Mouse (Mus musculus) hindbrain, embryonic 13.5 days (tissue): ENCODE measurements at regions not wholly inside any gene's neighbourhood (a gene's known extent, or its start where the extent isn't known, plus 50 kb on each side); places are given as distances from the start of the nearest gene placed in this dataset.

Experiments
- ATAC-seq: fragments of 200-750 bp; cut with Nextera tagmentation; 2 replicates; pipeline ENCODE4 v1.8.0; 2017; ENCODE audit warnings: moderate TSS enrichment; ENCODE audit not compliant: low FRiP score
- H3K27ac ChIP-seq: fragments of 300-500 bp; sonication (generic); 2 replicates; pipeline ENCODE4 v1.5.1; 2015; ENCODE audit warnings: inconsistent platforms, mild to moderate bottlenecking, moderate library complexity
- H3K27me3 ChIP-seq: fragments of 300-500 bp; sonication (generic); 2 replicates; pipeline ENCODE4 v1.6.1; 2015; ENCODE audit warnings: mild to moderate bottlenecking, inconsistent platforms
- H3K36me3 ChIP-seq: fragments of 300-500 bp; sonication (generic); 2 replicates; pipeline ENCODE4 v1.6.1; 2015; ENCODE audit warnings: mild to moderate bottlenecking, inconsistent platforms
- H3K4me1 ChIP-seq: fragments of 300-500 bp; sonication (generic); replicated peaks from 2 replicates; pipeline ENCODE4 v1.6.1; 2015; ENCODE audit warnings: inconsistent platforms
- H3K4me2 ChIP-seq: fragments of 300-500 bp; sonication (generic); 2 replicates; pipeline ENCODE4 v1.6.1; 2015; ENCODE audit warnings: inconsistent platforms, mild to moderate bottlenecking, moderate library complexity
- H3K4me3 ChIP-seq: fragments of 300-500 bp; sonication (generic); 2 replicates; pipeline ENCODE4 v1.5.1; 2015; ENCODE audit warnings: mild to moderate bottlenecking, inconsistent platforms
- H3K9ac ChIP-seq: fragments of 300-500 bp; sonication (generic); 2 replicates; pipeline ENCODE4 v1.6.1; 2015; ENCODE audit warnings: mild to moderate bottlenecking, inconsistent platforms
- H3K9me3 ChIP-seq: fragments of 300-500 bp; sonication (generic); 2 replicates; pipeline ENCODE4 v1.6.1; 2016; ENCODE audit warnings: inconsistent platforms
- WGBS: fragments of 180-500 bp; shearing (Covaris S2); methylation state at CpG from one replicate; pipeline ENCODE4 v1.1.7; 2015; 5-methylcytosine and 5-hydroxymethylcytosine counted together

- 80% methylated on average over 4 of the region's 4 CpGs for WGBS
Measured at GRCm38 (mm10) chr14:58605529-58605928, 535.2 kb downstream of the Fgf9 start.

GRCm38 (mm10) chr14:58598867-58599266 is 528.5 kb downstream of the Fgf9 start:
- Histone ChIP-seq H3K36me3 (no peaks in the 10 kb centered on the region), H3K9ac (no peak overlapping the region), H3K4me3 (no peak overlapping the region), H3K9me3 (no peaks in the 10 kb centered on the region), H3K4me1 (no peaks in the 10 kb centered on the region), H3K27me3 (no peaks in the 10 kb centered on the region), H3K4me2 (no peak overlapping the region), H3K27ac (no peak overlapping the region)
- ATAC-seq = no peak
- 88% methylated on average over 3 of the region's 3 CpGs for WGBS

More at GRCm38 (mm10) chr14:58605529-58605928, 535.2 kb downstream of the Fgf9 start:
- H3K27ac ChIP-seq = no peak overlapping the region
- ATAC-seq = no peak
- H3K27me3 ChIP-seq = no peaks in the 10 kb centered on the region
- no peaks in the 10 kb centered on the region for H3K9me3 ChIP-seq
- no peaks in the 10 kb centered on the region for H3K36me3 ChIP-seq
- H3K9ac ChIP-seq = no peak overlapping the region
- no peak overlapping the region for H3K4me3 ChIP-seq
- H3K4me2 ChIP-seq = no peak overlapping the region
- no peaks in the 10 kb centered on the region for H3K4me1 ChIP-seq

GRCm38 (mm10) chr14:58597810-58598209 is 527.5 kb downstream of the Fgf9 start:
- H3K4me1 ChIP-seq = no peaks in the 10 kb centered on the region
- H3K4me3 ChIP-seq = no peak overlapping the region
- WGBS = 15% methylated on average over 2 of the region's 2 CpGs
- no peaks in the 10 kb centered on the region for H3K36me3 ChIP-seq
- no peaks in the 10 kb centered on the region for H3K9me3 ChIP-seq
- H3K27me3 ChIP-seq = no peaks in the 10 kb centered on the region
- H3K27ac ChIP-seq = no peak overlapping the region
- H3K9ac ChIP-seq = no peak overlapping the region
- H3K4me2 ChIP-seq = no peak overlapping the region
- ATAC-seq = no peak

- no peak for ATAC-seq
- H3K9me3 ChIP-seq = no peaks in the 10 kb centered on the region
- no peaks in the 10 kb centered on the region for H3K4me1 ChIP-seq
- 89% methylated on average over 2 of the region's 2 CpGs for WGBS
- no peak overlapping the region for H3K4me3 ChIP-seq
- no peaks in the 10 kb centered on the region for H3K36me3 ChIP-seq
- no peak overlapping the region for H3K27ac ChIP-seq
- H3K9ac ChIP-seq = no peak overlapping the region
- no peak overlapping the region for H3K4me2 ChIP-seq
- no peaks in the 10 kb centered on the region for H3K27me3 ChIP-seq
Measured at GRCm38 (mm10) chr14:58596936-58597335, 526.6 kb downstream of the Fgf9 start.

- Histone ChIP-seq H3K27me3 (no peaks in the 10 kb centered on the region), H3K36me3 (no peaks in the 10 kb centered on the region), H3K9ac (no peak overlapping the region), H3K4me1 (no peaks in the 10 kb centered on the region), H3K4me2 (no peak overlapping the region), H3K9me3 (no peaks in the 10 kb centered on the region), H3K27ac (no peak overlapping the region), H3K4me3 (no peak overlapping the region)
- WGBS = 95% methylated on average over 5 of the region's 5 CpGs
- ATAC-seq = no peak
Measured at GRCm38 (mm10) chr14:58581806-58582205, 511.5 kb downstream of the Fgf9 start.

GRCm38 (mm10) chr14:58570021-58570420 is 499.7 kb downstream of the Fgf9 start:
- no peak for ATAC-seq
- H3K4me3 ChIP-seq = no peak overlapping the region
- H3K27me3 ChIP-seq = no peaks in the 10 kb centered on the region
- H3K4me2 ChIP-seq = no peak overlapping the region
- no peaks in the 10 kb centered on the region for H3K36me3 ChIP-seq
- no peaks in the 10 kb centered on the region for H3K9me3 ChIP-seq
- H3K4me1 ChIP-seq = no peaks in the 10 kb centered on the region
- WGBS = 96% methylated on average over 2 of the region's 2 CpGs
- no peak overlapping the region for H3K27ac ChIP-seq
- no peak overlapping the region for H3K9ac ChIP-seq

- Histone ChIP-seq H3K27me3 (no peaks in the 10 kb centered on the region), H3K9me3 (no peaks in the 10 kb centered on the region), H3K4me1 (no peaks in the 10 kb centered on the region), H3K4me3 (no peak overlapping the region), H3K9ac (no peak overlapping the region), H3K27ac (no peak overlapping the region), H3K36me3 (no peaks in the 10 kb centered on the region), H3K4me2 (no peak overlapping the region)
- no peak for ATAC-seq
Measured at GRCm38 (mm10) chr14:58567472-58567871, 497.1 kb downstream of the Fgf9 start.

- Histone ChIP-seq H3K4me3 (no peak overlapping the region), H3K36me3 (no peaks in the 10 kb centered on the region), H3K9me3 (no peaks in the 10 kb centered on the region), H3K9ac (no peak overlapping the region), H3K4me1 (no peaks in the 10 kb centered on the region), H3K27ac (no peak overlapping the region), H3K4me2 (no peak overlapping the region), H3K27me3 (no peaks in the 10 kb centered on the region)
- WGBS = 85% methylated on average over 2 of the region's 2 CpGs
- no peak for ATAC-seq
Measured at GRCm38 (mm10) chr14:58563082-58563481, 492.7 kb downstream of the Fgf9 start.

- ATAC-seq = no peak
- Histone ChIP-seq H3K9me3 (no peaks in the 10 kb centered on the region), H3K4me2 (no peak overlapping the region), H3K36me3 (no peaks in the 10 kb centered on the region), H3K27me3 (no peaks in the 10 kb centered on the region), H3K4me1 (peaks cover under 1% of the 10 kb centered on the region; the same call in 1 of the 2 replicates), H3K27ac (no peak overlapping the region), H3K9ac (no peak overlapping the region), H3K4me3 (no peak overlapping the region)
- WGBS = 59% methylated on average over 2 of the region's 2 CpGs
Measured at GRCm38 (mm10) chr14:58550785-58551184, 480.4 kb downstream of the Fgf9 start.

- no peak for ATAC-seq
- H3K9me3 ChIP-seq = no peaks in the 10 kb centered on the region
Measured at GRCm38 (mm10) chr14:58545778-58546177, 475.4 kb downstream of the Fgf9 start.

GRCm38 (mm10) chr14:58543140-58543767 is 472.9 kb downstream of the Fgf9 start:
- Histone ChIP-seq H3K36me3 (no peaks in the 10 kb centered on the region), H3K27me3 (no peaks in the 10 kb centered on the region), H3K4me1 (peaks cover 5% of the 10 kb centered on the region; the same call in 1 of the 2 replicates), H3K4me2 (no peak overlapping the region), H3K9ac (no peak overlapping the region), H3K27ac (no peak overlapping the region), H3K9me3 (no peaks in the 10 kb centered on the region), H3K4me3 (no peak overlapping the region)
- 84% methylated on average over 10 of the region's 10 CpGs for WGBS
- no peak for ATAC-seq

More at GRCm38 (mm10) chr14:58545778-58546177, 475.4 kb downstream of the Fgf9 start:
- peaks cover 5% of the 10 kb centered on the region; the same call in 1 of the 2 replicates for H3K4me1 ChIP-seq
- no peak overlapping the region for H3K4me3 ChIP-seq
- H3K27me3 ChIP-seq = no peaks in the 10 kb centered on the region
- H3K4me2 ChIP-seq = no peak overlapping the region
- 20% methylated on average over 5 of the region's 5 CpGs for WGBS
- no peaks in the 10 kb centered on the region for H3K36me3 ChIP-seq
- H3K27ac ChIP-seq = no peak overlapping the region
- H3K9ac ChIP-seq = no peak overlapping the region

- WGBS = 71% methylated on average over 6 of the region's 6 CpGs
- H3K9me3 ChIP-seq = 0 out of 2 replicates have a peak, but pooled peaks cover 2% of the 10 kb centered on the region
- no peaks in the 10 kb centered on the region for H3K36me3 ChIP-seq
- no peak overlapping the region for H3K4me2 ChIP-seq
- H3K27me3 ChIP-seq = no peaks in the 10 kb centered on the region
- ATAC-seq = no peak
- H3K9ac ChIP-seq = no peak overlapping the region
- H3K4me3 ChIP-seq = no peak overlapping the region
- H3K27ac ChIP-seq = no peak overlapping the region
- no peaks in the 10 kb centered on the region for H3K4me1 ChIP-seq
Measured at GRCm38 (mm10) chr14:58538135-58538534, 467.8 kb downstream of the Fgf9 start.

GRCm38 (mm10) chr14:58520976-58521549 is 450.7 kb downstream of the Fgf9 start:
- H3K27ac ChIP-seq = no peak overlapping the region
- 56% methylated on average over 5 of the region's 5 CpGs for WGBS
- no peak for ATAC-seq
- H3K9me3 ChIP-seq = no peaks in the 10 kb centered on the region
- no peaks in the 10 kb centered on the region for H3K36me3 ChIP-seq
- no peak overlapping the region for H3K4me2 ChIP-seq
- H3K4me1 ChIP-seq = peaks cover 13% of the 10 kb centered on the region
- no peaks in the 10 kb centered on the region for H3K27me3 ChIP-seq
- H3K4me3 ChIP-seq = no peak overlapping the region
- no peak overlapping the region for H3K9ac ChIP-seq
